Mouse (Mus musculus) ovary, postnatal 36 days (tissue): ENCODE results near the gene Pdzrn4.
A peak's percentile ranks its signal among the peaks of the same experiment; 100 is the strongest.
"Not testable (repeated sequence)": the region's sequence is repeated elsewhere in the genome, so short reads cannot be mapped to it uniquely, and the experiment has no call there.

ENCODE experiments used
- DNase-seq: peaks from one replicate; pipeline ENCODE4 v3.0.0; 2022; ENCODE audit warnings: low spot score, mixed read lengths

Gene Pdzrn4

DNA sequence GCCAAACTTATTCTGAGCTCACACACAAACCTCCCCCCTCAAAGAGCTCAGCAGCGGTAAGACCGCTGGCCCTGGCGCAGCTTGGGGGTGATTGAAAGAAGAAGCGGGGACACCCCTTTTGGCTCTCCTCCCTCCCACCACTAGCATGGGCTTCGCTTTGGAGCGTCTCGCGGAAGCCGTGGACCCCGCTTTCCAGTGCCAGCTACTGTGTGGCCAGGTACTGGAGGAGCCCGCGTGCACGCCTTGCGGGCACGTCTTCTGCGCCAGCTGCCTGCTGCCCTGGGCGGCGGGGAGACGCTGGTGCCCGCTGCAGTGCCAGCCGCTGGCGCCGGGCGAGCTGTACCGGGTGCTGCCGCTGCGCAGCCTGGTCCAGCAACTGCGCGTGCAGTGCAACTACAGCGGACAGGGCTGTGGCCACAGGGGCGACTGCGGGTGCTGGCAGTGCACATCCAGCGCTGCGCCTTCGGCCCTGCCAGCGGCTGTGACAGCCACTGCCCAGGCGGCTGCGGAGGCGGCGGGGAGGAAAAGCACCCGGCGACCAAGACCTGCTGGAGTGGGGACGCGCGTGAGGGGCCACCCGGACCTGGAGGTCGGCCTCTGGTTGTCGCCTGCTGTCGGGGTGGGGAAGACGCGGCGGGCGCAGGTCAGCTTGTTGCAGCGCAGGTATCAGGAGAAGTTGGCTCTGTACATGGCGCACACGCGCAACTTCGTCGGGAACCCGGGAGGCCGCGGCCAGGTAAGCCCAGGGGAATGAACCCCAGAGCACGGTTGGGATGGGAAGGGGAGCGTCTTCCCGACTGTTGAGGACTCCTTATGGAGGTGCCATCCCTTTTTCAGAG lies at the start of gene Pdzrn4:
Gene Pdzrn4, plus strand, starts transcription at position 112 of the 839 bp plus-strand sequence.
- DNase-seq: peak; percentile 43

DNA sequence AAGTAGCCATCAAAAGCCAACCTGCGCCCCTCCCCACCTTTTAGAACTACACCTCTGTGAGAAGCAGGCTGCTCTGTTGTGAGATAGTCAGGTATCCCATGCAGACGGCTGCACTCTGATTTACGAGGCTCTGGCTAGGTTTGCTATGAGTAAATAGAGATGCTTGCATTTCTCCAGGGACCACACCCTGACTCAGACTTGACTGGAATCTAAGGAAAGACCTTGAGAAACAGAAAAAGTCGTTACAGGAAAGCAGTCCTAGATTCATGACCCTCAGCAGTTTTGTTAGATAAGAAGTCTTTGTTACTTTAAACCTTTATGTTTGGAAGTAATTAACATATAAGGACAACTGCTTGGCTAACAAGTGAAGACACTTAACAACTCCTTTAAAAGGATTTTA lies 49.3 kb upstream of the Pdzrn4 start:
- DNase-seq: no peak

DNA sequence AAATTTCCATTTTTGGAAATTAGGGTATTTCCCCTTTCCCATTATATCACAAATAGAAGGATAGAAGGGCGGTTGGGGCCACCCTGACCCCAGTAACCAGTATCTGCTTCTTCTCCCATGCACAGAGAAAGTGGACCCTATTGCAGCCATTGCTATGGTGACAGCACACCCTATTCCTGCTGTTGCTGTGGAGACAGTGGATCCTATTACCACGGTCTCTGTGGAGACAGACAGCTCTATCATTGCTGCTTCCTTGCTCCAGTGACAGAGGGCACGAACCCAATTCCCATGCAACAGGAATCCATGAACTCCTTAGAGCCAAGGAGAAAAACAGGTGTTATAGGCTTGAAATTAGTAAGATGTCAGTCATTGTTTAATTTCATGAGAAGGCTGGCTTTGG lies 48.8 kb upstream of the Pdzrn4 start:
- no peak for DNase-seq

DNA sequence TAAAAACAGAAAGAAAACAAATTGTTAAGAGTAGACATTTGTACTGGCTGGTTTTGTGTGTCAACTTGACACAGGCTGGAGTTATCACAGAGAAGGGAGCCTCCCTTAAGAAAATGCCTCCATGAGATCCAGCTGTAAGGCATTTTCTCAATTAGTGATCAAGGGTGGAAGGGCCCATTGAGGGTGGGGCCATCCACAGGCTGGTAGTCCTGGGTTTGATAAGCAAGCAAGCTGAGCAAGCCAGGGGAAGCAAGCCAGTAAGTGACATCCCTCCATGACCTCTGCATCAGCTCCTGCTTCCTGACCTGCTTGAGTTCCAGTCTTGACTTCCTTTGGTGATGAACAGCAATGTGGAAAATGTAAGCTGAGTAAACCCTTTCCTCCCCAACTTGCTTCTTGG lies 48.2 kb upstream of the Pdzrn4 start:
- not testable (repeated sequence) for DNase-seq

DNA sequence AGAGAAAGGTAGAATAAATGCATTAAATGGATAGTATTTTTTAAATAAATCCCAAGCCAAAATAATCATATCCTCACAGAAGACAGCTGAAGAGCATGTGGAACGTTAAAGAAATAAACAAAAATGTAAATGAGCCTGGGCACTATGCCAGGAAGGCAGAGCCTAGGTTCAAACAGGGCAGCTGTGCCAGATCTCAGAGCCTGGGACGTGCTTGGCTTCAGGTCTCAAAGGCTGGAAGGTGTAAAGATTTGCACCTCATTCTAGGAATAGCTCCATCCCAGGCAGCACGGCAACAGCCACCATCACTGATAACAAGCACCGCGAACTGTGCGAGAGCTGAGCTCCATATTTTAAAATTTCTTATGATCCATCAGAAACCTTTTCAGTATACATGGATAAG lies 32.5 kb upstream of the Pdzrn4 start:
- no peak for DNase-seq

DNA sequence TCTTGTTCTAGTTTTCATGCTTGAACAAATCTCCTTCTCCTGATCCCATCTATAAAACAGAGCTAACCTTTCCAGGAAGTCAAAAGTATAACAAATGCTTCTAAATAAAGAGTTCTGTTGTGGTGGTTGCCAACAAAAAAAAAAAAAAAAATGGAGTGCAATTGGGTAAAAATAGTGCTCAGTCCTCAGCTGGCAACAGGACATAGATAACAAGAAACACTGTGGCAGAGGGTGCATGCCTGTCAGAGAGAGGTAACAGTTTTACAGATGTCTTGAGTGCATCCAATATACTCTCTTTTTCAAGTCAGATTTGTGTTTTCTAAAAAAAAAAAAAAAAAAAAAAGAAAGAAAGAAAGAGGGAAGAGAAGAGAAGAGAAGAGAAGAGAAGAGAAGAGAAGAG lies 32.1 kb upstream of the Pdzrn4 start:
- DNase-seq: no peak

DNA sequence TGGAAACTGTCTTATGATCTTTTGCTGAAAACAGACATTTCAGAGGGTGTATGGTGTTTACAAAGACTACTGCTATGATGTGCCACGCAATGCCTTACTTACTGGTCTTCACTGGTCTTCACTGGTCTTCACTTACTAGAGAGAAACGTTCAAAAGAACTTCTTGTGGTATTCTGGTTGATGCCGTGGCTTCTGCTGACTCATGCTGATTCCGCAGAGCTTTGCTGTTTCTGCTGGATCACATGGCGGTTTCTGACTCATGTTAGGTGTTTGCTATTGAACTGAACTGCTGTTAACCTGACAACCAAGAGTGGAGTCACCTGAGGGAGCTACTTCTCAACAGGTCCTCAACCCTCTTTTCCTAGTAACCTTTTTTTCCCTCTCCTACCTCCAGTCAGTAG lies 1.9 kb upstream of the Pdzrn4 start:
- DNase-seq: no peak

DNA sequence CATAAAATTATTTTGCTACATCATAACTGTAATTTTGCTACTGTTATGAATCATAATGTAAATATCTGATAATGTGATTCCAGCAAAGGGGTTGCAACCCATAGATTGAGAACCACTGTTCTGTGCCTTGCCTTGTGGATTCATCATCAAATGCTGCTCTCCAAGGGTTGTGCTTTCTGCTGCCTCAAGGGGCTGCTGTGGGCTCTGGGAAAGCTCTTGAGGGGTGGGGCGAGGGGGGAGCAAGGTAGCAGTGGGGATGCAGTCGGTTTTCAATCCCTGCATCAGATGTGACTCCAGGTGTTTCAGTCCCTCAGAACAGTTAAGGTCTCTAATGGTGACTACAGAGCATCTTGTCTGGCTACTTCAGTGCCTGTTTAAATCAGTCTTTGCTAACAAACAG lies 2.1 kb downstream of the Pdzrn4 start:
- no peak for DNase-seq

DNA sequence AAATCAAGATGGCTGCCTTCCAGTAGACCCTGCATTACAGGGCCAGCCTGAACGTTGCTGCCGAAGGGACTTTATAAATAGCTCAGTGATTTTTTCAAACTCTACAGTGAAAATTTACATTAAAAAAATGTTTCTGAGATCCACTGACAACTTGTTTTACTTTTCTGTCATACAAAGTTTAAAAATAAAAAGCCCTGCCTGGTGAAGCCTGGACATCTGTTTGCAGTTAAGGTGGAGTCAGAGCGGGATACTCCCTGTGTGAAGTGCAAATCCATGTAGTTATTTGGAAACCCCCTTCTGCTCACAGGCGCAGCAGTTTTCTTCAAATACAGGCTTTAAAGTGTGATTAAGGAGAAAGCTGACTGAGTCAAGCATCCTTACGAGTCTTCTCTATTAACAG lies 2.6 kb downstream of the Pdzrn4 start:
- DNase-seq: no peak

DNA sequence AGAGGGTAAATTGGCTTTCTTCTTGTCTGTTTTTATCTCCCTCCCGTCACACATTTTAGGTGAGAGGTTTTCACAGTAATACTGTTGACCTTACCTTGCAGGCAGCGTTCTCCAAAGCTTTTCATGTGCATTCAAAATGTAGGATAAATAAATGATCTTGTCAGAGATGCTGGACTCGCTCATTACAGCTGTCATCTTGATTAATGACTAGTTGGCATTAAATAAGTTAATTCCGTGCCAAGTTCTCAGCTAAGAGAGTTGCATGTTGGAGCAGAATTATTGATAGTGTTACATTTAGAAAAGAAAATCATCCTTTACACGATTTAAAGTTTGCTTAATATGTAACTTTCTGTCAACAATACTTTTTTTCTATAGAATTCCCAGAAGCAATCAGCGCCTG lies 4.9 kb downstream of the Pdzrn4 start:
- DNase-seq: no peak

DNA sequence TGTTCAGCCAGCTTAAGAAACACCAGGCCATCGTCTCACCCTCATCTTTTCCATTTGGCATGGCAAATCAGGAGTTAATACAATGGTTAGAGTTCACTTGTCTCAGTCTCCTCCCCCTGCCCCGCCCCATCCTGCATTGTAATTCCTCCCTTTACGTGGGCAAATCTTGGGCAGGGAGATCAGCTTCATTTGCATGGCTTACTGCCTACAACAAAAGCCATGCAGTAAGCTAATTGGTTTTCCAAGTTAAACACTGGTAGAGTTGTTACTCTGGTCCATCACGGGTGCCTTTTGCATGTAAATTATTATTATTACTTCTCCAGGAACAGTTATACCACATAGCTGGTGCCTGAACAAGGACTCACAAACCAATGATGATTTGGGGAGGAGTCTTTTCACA lies 18.6 kb downstream of the Pdzrn4 start:
- DNase-seq: no peak

DNA sequence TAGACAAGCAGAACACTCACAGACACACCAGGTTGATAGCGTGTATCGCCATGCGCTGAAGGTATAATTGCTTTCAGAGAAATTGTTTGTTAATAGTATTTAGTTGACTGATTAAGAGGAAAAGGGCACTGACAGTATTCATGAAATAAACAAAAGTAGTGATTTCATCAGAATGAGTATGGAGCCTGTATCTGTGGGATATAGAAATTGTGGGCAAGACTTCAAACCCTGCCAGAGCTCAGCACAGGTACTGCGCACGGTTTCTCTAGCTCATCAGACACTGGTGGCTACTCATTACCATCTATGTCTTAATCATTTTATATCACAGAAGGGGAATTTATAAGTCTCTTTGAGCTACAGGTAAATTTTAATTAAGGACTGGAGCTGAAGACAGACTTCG lies 19.5 kb downstream of the Pdzrn4 start:
- no peak for DNase-seq

DNA sequence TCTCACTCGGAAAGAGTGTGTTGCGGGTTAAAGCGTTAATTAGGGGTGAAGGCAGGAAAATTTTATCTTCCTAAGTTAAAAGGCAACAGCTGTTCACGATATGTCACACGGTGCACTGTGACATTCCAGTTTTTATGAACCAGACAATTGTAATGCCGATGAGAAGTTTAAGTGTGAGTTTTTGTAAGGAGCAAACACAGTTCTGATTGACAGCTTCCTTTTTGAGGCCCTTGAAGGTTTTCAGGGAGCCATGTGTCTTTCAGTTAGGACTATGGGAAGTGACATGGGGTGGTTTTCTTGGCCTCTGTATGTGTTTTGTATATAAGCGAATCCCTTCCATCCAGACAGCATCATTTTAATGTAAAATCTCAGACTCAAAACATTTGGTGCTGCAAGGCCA lies 20.0 kb downstream of the Pdzrn4 start:
- DNase-seq: no peak

DNA sequence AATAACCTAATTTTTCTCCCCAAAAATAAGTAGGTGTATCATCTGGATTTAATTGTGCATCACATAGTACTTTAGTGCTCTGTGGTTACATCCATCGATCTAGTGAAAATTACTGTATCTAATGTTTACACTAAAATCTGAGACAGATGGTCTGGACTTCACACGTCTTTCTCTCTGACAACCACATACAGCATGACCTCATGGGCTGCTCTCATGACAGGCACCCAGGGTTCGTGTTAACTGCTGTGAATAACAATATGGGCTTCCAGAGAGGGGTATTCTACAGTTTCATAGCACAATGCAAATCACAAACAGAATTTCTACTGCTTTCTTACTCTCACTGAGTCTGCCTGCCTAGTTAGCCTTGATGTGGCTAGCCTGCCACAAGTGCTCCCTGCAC lies 20.4 kb downstream of the Pdzrn4 start:
- DNase-seq: no peak

DNA sequence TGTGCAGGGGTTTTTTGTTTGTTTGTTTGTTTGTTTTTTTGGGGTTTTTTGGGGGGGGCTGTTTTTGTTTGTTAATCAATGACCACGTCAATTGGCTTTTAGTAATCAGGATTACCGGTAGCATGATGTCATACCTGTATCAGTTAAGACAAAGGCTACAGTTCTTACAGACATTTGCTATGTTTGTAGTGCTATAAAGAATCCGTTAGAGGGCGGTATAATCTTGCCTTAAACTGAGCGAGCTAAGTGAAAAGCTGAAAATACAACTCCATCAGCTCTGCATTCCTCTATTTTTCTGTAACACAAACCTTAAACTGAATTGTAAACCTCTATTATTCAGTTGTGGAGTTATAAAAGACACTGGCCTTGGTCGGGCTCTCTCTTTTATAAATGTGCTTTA lies 37.9 kb downstream of the Pdzrn4 start:
- DNase-seq: no peak

DNA sequence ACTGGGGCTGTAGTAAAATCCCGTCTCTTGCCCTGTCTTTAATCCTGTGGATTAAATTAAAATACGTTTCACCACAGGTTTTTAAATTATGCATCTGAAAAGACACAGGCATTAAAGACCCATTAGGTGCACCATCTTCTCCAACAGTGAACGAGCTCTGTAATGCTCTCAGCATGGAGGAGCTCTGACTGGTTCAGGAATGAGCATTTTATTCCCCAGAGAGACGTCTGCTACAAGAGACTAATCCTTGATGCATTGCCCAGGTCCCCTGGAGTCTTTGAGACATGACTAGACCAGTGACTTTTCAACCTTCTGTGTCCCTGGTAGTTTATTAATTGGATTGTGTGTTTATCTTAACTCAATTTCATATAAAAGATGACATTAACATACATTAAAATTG lies 38.6 kb downstream of the Pdzrn4 start:
- DNase-seq: no peak

DNA sequence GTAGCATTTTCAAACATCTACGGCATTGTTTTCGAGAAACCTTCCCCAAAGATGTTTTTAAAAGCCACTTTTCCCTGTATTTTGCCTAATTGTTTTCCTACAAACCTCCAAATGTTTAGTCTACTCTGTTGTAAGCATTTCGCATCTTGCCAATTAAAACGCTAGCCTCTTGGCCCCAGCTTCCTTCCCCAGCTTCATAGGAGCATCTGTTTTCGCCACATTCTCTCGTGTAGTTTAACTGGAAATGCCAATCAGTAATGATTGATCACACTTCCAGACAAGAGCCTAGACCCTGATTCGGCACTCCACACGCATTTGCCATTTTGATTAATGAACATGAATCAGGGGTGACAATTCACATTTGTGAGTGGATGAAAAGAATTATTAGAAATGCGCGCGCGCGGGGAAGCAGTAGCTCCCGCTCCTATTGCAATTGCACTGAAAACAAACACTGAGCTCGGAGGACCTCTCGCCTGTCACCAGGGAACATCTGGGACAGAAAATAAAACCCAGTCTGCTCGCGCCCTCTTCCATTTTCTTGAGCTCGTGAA lies 45.0 kb downstream of the Pdzrn4 start:
- DNase-seq: no peak

DNA sequence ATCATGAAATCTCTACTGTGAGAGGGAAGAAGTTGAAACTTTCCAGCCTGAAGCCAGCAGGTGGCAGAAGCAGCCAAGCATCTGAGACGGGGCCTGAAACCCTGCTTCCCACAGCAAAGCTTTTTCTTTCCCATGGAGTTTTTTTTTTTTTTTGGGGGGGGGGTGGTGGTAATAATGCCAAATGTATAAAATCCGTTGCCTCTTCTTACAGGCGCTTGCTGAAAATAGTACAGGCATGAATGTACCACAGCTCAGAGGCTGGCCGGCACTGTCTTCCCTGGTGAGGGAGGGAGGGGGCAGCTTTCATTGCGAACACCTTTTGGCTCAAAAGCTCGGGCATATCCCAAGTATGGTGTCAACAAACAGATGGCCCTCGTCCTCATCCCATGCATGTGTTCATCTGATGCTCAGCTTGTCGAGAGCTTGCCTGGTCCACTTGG lies 51.0 kb downstream of the Pdzrn4 start:
- DNase-seq: peak; percentile 8

DNA sequence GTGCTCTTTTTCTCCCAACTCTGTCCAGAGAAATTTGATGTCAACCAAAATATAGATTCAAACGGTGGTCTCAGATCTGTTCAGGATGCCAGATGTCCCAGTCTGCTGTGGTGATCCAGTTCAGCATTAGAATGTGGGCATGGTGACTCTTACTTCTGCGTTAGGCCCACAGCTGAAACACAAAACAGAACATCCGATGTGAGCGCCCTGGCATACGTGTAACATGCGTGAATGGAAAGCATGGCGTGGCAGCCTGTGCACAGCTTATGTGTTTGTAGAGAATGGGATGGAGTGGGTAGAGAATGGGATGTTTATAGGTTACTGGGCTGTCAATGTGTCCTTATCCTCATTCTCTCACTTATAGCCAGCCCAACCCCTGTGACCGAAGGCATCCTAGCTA lies 52.4 kb downstream of the Pdzrn4 start:
- DNase-seq: no peak

DNA sequence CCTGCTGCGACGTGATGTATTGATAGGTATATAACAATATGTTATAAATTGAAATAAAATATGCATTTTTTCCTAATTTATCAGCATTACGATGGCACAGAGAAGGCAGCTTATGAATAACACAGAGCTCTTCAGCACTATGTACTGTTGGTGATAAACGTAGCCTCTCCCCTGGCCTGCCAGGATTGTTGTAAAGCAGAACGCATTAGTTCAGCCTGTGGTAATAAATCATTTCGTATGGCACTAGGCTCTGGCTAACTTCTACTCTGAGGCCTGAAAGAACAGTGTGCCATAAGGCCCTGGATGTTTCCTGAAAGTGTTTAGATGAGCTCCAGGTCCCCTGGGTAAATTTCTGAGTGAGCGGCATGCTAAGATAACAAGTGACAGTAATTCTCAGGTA lies 55.9 kb downstream of the Pdzrn4 start:
- no peak for DNase-seq

DNA sequence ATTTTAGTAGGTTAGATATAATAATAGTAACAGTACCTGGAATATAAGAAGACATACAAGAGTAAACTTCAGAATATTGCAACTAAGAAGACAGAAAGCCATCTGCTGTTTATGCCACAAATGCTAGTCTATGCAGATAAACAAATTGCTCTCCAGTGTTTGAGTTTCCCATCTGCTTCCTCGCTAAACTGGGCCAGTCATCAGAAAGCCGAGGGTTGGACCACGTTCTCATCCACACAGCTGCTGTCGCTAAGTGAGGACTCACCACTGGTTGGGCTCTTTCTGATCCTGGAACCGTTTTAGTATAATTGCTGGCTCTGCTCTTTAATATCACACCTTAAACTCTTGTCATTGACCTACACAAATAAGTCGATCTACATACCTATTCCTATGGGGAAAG lies 85.5 kb downstream of the Pdzrn4 start:
- DNase-seq: no peak

DNA sequence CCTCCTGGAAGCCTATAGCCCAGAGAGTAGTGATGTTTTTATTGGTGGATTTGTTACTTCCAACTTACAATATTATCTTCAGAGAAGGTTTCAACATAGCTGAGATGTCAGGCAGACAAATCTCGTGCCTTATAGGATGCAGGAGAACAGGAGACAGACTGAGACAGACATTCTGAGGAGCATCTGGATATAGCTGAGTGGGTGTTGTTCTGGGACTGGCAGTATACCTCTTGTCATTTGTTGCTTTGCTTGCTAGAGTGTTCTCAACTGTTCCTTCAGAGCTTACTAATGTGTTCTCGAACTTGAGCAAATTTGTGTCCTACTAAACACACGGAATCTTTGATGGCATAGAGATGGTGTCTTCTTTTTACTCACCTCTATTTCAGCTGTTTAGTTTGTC lies 94.7 kb downstream of the Pdzrn4 start:
- no peak for DNase-seq

DNA sequence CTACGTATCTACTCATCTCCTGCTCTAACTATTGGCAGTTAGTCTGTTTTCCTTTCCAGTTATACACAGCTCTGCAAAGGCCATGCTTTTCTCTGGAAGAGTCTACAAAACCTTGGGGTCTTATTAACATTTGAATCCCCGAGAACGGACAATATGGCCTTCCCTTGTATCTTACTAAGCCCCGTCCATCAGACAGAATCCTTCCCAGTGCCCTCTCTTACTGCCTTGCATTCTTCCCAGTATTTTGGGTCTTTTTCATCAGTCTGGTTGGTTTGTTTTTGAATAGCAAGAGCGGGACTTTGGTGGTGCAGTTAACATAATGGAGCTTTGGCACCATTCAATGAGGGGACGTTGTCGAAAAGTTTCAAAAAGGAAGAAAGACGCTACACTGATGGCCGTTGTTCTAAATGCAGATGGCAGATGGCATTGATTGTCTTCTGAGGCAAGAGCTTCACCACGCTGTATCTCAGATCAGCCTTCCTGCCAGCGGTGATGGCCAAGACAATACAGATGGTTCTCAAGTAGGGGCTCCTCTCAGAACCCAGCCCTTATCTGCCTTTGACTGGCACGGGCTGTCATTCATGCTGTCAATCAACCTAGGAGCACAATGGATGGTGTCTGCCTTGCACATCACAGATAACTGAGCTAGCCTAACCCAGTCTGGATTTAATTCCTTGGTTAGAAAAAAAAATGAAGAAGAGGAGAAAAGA lies 98.9 kb downstream of the Pdzrn4 start:
- no peak for DNase-seq
